Mouse (Mus musculus) splenic B cell, adult 2 months (primary cell): Measurements from ENCODE around the gene Hist2h3b.

ENCODE experiments used
- DNase-seq: peaks from one replicate; pipeline ENCODE4 v3.0.0-alpha.2; 2011; ENCODE audit warnings: low read depth, low spot score
- H3K27me3 ChIP-seq: 2 replicates; pipeline ENCODE4 v1.6.1; 2012; ENCODE audit warnings: mild to moderate bottlenecking, low read length, moderate library complexity, mixed read lengths; ENCODE audit not compliant: control insufficient read depth, poor library complexity, insufficient read depth, severe bottlenecking
- H3K36me3 ChIP-seq: 2 replicates; pipeline ENCODE4 v1.6.1; 2012; ENCODE audit warnings: mild to moderate bottlenecking, low read length, moderate library complexity, mixed read lengths; ENCODE audit not compliant: control insufficient read depth, poor library complexity, insufficient read depth, severe bottlenecking

Hist2h3b gene

DNA sequence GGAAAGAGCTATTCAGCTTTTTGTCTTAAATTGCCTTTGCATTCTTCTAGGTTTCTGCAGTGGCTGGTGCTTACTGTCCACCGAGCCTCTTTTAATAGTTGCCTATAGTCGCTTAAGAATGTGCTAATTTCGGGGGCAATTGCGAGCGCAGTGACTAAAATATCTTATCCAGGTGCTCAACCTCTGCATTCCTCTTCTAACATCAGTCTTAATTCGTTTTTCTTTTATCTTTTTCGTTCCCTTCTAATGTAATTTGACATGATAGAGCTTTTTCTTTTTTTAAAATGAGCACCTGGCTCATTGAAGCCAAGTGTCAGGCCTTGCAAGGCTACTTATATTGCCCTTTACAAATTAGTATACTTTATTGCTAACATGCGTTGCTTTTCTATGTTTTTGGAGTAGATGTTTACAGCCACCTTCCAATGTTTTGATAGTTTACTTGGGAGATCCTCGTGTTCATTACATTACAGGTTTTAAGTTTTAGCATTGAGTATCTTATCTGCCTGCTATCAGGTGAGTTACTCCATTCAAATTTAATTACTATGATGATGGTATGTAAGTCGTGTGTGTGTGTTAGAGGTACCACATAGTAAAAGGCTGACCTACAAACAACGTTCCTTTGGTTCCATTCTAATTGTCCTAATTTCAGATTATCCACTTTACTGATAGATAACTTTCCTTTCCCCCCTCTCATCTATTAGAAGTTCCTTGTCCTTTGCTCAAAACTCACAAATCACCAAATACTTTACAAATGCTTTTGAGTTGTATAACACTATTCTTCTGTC, 20.9 kb upstream of the Hist2h3b start:
- DNase-seq, result no peak
- no peaks in the 10 kb centered on the region; the same call in 1 of the 2 replicates for H3K36me3 ChIP-seq
- H3K27me3 ChIP-seq, result no peaks in the 10 kb centered on the region

DNA sequence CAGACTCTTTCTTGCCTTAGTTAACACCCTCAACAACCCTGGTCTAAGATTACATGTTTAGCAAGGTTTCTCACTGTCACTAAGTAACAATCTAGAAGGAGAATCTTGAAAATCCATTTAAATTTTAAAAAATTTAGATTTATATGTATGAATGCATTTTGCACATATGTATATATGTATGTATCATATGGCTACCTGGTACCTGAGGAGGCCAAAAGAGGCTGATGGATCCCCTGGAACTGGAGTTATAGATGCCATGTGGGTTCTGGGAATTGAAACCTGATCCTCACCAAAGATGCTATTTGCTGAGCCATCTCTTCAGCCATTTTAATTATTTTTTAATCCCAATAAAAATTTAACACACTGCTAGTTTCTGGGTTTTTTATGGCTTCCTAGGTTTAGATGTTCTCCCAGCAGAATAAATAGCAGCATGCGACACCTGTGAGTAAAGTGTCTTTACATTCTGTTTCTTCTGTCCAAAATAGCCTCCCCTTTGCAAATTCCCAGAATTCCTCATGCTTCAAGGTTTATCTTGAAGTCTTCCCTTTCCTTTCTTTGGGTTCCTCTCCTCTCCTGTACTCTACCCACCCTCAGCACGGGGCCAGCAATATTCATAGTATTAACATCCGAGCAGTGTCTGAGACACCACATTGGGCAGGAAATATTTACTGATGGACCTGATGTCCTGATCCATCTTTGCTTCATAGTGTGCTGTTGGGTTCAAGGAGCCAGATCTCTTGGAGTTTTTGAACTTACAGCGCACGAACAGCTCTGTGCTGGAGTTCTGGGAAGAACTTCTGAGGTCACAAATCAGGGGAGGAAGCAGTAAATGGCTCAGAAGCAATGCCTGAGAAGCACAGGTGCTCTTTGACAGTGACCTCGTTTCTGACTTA, 20.1 kb upstream of the Hist2h3b start:
- no peak for DNase-seq
- Histone ChIP-seq H3K36me3 (no peaks in the 10 kb centered on the region; the same call in 1 of the 2 replicates), H3K27me3 (no peaks in the 10 kb centered on the region)

DNA sequence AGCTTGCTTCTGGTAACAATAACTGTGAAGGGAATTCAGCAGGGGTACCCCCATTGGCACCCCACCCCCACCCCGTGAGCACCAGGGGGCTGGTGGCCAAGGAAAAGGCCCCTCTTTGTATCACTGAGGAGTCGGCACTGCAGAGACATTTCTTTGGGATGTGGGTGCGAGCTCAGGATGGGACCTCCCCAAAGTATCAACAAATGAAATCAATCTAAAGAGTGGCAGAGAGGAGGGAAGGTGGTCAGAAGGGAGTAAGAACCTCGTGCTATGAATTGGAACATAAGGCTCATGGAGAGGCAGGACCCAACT, 19.5 kb upstream of the Hist2h3b start:
- DNase-seq, result no peak
- H3K36me3 ChIP-seq, result no peaks in the 10 kb centered on the region
- no peaks in the 10 kb centered on the region for H3K27me3 ChIP-seq

DNA sequence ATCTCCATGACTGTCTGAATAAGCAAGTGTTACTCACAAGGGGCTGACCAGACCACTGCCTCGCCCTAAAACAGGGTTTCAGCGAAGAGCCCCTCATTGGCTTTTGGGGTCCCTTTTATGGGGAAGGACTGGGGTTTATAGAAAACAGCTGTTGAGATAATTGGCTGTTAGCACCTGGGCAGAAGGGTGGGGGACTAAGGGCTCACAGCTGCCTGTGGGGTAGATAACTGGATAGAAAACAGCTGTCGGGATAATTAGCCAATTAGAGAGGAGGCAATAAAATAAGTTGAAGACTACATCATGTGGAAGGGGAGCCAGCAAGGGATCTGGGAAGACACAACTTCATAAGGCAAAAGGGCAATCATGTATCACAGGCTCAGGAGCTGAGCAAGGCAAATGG, 17.6 kb upstream of the Hist2h3b start:
- no peaks in the 10 kb centered on the region for H3K36me3 ChIP-seq

DNA sequence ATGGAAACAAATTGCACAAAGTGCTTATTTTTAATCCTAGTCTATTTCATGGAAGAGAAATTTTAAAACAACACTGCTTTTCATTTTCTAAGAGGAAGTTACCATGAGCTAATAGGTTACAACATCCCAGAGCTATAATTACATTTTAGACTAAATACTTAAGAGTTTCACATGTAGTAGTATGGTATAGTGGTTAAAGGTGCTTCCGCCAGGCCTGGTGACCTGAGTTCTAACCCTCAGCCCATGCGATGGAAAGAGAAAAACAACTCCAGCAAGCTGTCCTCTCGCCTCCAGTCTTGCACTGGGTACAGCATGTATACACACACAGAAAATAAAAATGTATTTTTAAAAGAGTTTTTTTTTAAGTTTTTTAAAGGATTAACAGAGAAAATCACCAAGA, 16.7 kb upstream of the Hist2h3b start:
- H3K27me3 ChIP-seq, result no peaks in the 10 kb centered on the region
- peak; percentile 56 for DNase-seq
- H3K36me3 ChIP-seq, result no peaks in the 10 kb centered on the region

More for the DNA sequence above, 17.6 kb upstream of the Hist2h3b start:
- H3K27me3 ChIP-seq, result no peaks in the 10 kb centered on the region
- DNase-seq, result no peak

- DNase-seq, result no peak
- no peaks in the 10 kb centered on the region for H3K36me3 ChIP-seq
- no peaks in the 10 kb centered on the region for H3K27me3 ChIP-seq
Observed at GRCm38 (mm10) chr3:96254683-96255355, 13.6 kb upstream of the Hist2h3b start.

DNA sequence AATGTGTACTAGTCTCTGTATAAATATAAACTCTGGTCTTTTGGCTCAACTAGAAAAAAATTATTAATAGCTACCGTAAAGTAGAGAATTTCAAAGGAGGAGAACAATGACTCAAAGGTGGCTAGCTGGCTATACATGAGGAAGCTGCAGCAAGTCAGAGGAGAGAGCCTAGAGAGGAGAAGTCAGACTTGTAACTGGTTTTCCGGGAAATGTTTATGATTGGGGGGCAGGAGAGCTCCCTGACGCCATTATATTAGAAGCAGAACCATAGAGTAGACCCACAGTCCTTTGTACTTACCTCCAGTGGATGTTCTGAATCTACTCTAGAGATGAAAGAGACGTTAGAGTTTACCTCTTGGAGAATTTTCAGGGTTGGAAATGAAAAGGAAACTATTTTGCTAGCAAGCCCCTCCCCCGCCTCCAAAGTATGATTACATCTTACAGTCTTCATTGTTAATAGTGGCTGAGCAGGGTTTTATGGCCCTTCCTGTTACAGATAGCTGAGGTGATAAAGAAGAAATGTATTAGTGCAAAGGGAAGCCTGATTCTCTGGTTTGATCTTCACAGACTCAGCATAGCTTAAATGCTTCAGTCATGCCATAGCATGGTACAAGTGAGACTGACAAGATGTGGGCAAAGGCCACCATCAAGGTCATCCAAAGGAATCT, 12.4 kb upstream of the Hist2h3b start:
- H3K27me3 ChIP-seq, result no peaks in the 10 kb centered on the region

GRCm38 (mm10) chr3:96257190-96257589, 11.3 kb upstream of the Hist2h3b start:
- no peaks in the 10 kb centered on the region for H3K27me3 ChIP-seq
- DNase-seq, result no peak
- H3K36me3 ChIP-seq, result no peaks in the 10 kb centered on the region

More for the DNA sequence above, 12.4 kb upstream of the Hist2h3b start:
- no peaks in the 10 kb centered on the region for H3K36me3 ChIP-seq
- no peak for DNase-seq

DNA sequence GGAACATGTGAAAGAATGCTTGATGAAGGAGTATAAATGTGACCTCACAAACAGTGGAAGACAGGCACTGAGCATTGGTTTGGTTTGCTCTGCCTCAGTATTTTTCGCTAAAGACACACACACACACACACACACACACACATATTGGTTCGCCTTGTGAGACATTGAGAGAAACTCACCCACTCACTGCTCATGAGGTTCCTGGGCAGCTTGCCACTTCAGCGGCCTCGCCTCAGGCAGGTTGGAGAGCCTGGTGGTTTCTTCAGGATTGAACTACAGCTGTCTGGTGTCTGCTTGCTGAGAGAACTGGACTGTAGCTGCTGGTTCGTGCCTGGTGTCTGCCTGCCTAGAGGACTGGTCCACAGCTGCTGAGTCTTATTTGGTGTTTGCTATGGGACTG, 8.2 kb upstream of the Hist2h3b start:
- no peaks in the 10 kb centered on the region for H3K36me3 ChIP-seq
- H3K27me3 ChIP-seq, result no peaks in the 10 kb centered on the region
- no peak for DNase-seq

- Histone ChIP-seq H3K36me3 (no peaks in the 10 kb centered on the region), H3K27me3 (no peaks in the 10 kb centered on the region)
- peak; percentile 36 for DNase-seq
Observed at GRCm38 (mm10) chr3:96261623-96262022, 6.8 kb upstream of the Hist2h3b start.

DNA sequence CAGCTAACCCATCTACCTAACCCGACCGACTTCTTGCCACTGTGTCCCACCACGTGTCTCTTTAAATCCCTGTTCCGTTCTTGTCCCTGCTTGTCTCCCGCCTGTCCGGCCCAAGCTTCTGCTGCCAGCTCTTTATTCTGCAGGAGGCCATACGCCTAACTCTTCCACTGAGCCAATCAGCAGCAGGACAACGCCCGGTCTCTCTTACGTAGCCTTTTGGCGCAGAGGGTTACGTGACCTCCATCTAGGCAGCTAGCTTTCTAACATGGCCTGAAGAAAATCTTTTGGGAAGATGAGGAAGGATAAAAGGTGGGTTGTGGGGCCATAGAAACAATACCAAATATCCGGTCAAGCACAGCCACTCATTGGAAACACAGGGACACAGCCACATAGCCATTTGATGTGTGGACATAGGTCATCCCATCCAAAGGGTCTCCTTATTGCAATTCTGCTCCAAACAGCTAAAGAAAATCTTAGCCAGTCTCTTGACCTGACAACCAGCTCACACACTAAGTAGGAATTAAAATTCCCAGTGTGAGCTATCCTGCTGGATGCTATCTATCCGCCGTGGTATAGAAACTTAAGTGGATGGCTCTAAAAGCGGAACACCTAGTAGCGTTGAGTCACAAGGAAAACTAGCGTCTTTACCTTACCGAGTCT, 6.1 kb upstream of the Hist2h3b start:
- peak; percentile 85 for DNase-seq
- no peaks in the 10 kb centered on the region for H3K36me3 ChIP-seq

DNA sequence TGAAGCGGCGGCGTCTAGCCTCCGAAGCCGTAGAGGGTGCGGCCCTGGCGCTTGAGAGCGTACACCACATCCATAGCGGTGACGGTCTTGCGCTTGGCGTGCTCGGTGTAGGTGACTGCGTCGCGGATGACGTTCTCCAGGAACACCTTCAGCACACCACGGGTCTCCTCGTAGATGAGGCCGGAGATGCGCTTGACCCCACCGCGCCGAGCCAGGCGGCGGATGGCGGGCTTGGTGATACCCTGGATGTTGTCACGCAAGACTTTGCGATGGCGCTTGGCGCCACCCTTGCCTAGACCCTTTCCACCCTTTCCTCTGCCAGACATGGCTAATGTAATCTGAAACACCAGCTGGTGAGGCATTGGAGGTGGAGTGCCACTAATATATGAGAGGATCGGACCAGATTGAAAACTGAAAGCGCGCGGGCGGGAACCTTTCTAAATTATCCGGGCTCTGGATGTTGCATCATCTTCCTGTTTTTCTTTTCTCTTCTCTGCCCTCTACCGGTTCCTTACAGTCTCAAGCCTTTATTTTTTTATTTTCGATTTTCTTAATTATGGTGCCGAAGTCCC, 5.4 kb upstream of the Hist2h3b start, which contains the start of gene Hist2h4:
Gene Hist2h4, minus strand, starts transcription at position 333 of the 572 bp plus-strand sequence.
- peak; percentile 95 for DNase-seq
- H3K36me3 ChIP-seq, result no peaks in the 10 kb centered on the region
- H3K27me3 ChIP-seq, result no peaks in the 10 kb centered on the region

More for the DNA sequence above, 6.1 kb upstream of the Hist2h3b start:
- H3K27me3 ChIP-seq, result no peaks in the 10 kb centered on the region

GRCm38 (mm10) chr3:96263558-96264403, 4.7 kb upstream of the Hist2h3b start:
- peak; percentile 39 for DNase-seq
- H3K36me3 ChIP-seq, result no peaks in the 10 kb centered on the region
- H3K27me3 ChIP-seq, result no peaks in the 10 kb centered on the region
